Mouse (Mus musculus) ovary, postnatal 10 days (tissue): ENCODE measurements at regions not wholly inside any gene's neighbourhood (a gene's known extent, or its start where the extent isn't known, plus 50 kb on each side); places are given as distances from the start of the nearest gene placed in this dataset.

Experiments used
- DNase-seq: peaks from one replicate; pipeline ENCODE4 v3.0.0; 2022; ENCODE audit warnings: low spot score

DNA sequence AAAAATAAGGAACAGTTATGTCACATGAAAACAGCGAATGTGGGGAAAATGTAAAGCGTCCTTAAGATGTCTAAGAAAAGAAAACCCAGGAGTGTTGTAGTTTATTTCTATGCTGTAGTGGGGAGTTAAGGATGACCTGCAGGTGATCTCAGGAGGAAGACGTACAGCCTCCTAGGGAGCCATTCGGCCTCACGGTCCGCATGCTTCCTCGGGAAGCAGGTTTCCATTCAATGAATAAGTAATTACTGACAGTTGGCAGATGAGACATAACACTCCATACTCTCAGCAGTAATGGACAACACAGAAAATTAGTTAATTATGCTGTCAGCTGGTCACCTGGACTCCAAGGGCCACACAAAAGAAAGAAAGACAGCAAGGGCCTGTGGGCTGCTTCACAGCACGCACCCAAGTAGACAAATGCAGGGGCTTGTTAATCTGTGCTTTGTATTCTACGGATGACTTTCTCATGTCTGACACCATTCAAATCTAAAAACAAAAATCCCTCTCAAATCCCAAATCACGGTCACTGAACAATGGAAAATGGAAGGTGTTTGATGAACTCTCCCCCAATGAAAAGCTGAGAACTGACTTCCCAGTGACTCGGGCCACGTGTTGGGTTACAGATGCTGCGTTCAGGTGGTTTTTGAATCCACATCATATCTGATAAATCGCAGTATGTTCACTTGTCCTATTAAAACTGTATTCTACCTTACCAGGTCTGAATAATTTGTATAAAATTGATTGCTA lies 193.5 kb downstream of the Gm11361 start:
- no peak for DNase-seq

GRCm38 (mm10) chr13:28449026-28449425 lies 191.7 kb downstream of the Gm11361 start:
- no peak for DNase-seq

GRCm38 (mm10) chr13:28442250-28442649 lies 184.9 kb downstream of the Gm11361 start:
- DNase-seq = no peak

- DNase-seq = no peak
Observed at GRCm38 (mm10) chr13:28433445-28433844, 176.1 kb downstream of the Gm11361 start.

DNA sequence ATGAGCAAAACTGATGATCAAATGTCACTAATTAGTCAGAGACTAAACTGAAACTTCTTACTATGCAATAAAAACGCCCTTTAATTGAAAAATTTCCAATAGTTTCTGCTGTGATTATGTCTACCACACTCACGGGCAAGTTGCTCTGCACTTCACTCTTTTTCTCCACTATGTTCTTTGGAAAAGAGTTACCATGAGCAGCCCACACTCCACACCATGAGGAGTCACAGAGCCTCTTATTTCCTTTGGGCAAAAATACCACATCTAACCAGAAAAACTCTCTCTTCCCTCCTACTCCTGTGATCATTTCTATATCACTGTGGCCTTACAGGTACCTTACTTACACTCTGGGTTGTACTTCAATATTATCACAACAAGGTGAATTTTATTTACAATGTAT lies 174.7 kb downstream of the Gm11361 start:
- no peak for DNase-seq

DNA sequence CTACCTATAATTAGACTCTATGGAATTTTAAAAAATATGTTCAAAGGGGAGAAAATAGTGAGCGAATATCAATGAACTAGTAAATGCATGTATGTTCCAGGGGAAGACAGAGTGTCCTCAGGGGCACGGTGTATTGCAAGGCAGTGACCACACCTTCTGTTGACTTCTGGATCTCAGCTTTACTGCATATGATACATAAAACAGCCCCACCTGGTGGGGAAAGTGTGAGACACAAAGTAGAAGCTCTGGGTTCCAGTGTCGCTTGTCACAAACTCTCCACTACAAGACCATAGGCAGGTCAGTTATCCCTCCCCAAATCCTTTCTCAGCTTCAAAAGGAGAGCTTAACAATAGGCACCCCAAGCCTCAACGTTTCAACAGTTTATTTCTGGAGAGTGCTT lies 168.8 kb downstream of the Gm11361 start:
- DNase-seq = no peak

- no peak for DNase-seq
Observed at GRCm38 (mm10) chr13:28425116-28425515, 167.8 kb downstream of the Gm11361 start.

DNA sequence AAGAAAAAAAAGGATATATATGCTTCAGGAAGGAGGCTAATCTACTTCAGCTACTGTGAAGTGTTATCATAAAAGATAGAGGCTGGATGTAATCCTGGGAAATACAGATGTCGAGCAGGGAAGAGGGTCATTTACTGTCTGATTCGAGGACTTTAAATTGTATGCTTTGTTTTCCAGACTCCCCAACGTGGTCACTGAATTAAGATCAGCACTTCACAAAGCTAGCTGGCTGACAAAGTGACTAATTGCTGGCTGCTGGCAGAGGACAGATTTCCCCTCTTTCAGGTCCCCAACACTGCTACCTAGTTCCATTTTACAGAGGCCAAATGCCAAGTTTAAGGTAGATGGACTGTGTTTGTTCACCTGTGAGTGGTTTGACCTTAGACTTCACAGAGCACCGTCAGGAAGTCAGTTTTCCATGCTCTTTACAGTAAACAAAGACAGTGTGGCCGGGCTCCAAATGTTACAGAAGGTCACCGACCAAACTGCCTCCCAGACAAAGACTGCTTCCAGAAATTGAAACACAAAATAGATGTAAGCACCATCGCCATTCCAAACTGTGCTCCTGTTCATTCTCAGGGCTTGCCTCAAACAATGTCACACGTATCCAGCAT lies 167.2 kb downstream of the Gm11361 start:
- no peak for DNase-seq

DNA sequence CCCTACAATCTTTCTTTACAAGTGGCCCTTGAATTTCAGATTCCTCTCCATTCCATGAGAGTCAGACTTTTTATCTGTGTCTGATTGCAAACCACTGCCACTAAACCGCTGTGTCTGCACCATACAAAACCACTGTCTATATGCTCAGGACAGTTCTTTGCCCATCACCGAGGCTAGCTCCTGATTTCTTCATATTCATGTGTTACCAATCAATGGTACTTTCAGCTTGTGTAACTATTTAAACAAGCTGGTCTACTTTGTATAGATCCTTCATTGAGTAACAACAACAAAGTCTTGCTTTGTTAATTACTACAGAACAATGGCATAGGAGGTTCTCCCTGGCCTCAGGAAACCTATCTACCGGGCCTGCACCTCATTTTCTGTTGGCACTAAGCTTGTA lies 164.0 kb downstream of the Gm11361 start:
- no peak for DNase-seq

DNA sequence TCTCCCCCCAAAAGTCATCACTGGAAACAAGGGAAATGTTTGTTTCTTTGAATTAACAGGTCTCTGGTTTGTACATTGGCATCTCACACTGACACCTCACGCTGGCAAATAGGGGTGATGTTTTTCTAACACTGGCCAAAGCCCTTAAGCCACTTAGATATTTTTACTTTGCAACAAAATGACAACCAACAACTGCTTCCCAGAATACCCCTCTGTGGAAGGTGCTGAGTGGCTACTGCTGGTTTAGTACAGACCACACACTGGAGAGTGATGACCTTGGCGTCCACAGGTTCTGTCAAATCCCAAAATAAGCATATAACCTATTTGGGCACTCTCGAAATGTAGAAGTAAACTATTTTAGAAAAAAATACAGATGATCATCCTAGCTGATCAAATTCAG lies 163.3 kb downstream of the Gm11361 start:
- no peak for DNase-seq

DNA sequence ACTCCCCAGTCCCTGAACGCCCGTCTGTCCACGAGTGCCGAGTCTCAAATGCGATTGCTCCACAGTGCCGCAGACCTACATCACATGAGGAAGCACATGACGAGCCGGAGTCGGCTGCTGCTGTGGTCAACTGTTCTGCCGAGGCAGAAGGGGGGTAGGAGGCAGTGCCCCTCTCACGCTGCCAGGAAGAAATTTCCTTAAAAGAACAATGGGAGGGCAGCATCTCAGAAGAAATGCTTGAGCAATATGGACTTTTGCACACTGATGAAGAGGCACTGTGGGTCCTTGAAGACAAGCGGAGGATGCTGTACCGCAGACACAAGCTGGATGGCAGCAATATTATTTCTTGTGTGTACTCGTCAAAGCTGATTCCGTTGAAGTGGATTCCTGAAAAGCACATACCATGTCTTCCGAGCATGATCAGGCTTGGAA lies 162.6 kb downstream of the Gm11361 start:
- no peak for DNase-seq

DNA sequence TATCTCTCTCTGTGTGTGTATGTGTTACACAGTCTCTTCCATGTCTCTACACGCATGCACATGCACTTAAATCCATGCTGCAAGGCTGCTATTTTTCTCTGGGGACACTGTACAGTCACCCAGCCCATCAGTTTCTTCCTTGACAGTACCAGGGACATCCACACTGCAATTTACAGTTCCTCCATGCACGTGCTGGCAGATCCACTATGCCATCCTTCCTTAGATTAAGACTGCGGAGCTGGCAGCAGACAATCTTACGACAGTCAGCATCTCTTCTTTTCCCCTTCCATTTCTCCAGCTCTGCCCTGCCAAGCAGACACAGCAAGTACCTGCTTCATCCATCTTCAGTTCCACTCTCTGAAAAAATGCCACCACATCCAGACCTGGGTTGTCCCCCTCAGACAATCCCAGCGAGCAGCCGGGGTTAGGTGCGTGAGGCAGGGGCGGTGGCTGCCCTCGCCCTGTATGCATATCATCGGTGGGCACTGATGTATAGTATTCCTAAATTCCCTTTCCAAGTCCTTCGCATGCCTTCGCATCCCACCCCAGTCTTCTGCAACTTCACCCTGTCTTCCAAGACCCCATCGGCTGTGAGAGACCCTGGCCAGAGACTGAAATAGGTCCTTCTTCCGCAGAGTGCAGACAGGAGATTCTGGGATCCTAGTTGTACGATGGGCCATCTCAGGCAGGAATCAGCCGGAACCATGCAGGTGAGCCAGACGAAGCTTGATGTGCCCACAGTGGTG lies 161.8 kb downstream of the Gm11361 start:
- no peak for DNase-seq

GRCm38 (mm10) chr13:28417929-28418881 lies 160.9 kb downstream of the Gm11361 start:
- no peak for DNase-seq

DNA sequence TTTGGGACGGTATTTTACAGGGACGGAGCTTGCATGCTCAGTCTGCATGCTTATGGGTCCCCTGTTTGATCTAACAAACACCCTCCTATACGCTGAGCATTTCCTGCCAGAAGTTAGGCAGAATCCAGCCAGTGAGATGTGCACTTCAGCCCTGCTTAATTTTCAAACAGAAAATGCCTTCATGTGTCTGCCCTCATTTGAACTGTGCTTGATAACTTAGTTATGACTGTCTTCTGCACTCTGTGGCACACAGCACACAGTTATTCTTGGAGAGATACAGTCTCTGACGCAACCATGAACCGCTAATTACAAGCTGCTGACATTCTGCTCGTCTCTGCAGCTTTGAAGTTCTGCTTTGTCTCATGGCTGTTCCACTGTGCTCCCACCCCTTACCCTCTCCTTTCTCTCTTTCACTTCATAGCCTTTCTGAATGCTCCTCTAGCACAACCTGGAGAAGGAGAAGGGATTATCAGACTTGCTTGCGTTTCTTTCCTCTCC lies 160.2 kb downstream of the Gm11361 start:
- no peak for DNase-seq

DNA sequence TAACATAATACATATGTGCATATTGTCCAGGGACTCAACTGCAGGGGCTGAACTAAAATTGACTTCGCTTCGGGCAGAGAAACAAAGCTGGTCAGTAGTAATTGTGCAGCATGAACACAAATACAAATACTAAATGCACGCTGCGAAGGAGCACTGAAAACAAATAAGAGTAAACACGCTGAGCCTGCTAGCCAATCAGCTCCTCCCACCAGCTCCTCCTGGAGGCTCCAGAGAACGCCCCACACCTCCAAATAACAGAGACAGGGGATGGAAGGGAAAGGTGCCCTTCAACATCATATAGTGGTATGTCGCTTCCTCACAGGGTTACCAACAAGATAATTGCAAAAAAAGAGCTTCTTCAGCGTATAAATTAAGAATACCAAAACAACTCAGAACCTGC lies 159.6 kb downstream of the Gm11361 start:
- no peak for DNase-seq

DNA sequence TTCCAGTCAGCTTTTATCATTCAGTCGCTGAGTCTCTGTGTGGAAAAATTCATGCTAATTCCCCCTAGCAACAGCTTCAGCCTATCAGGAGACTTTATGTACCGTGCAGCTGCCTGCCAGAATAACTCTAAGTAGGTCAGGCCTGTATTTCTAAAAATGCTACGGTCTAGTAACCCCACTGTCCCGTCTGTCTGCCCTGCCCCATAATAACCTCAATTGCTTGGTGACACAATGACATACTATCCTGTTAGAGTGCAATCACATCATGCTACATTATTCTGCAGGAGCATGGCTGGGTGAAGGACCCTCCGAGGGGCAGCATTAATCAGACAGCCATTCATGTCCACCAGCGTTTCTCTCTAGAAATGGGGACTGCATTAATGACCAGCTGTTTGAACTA lies 158.9 kb downstream of the Gm11361 start:
- no peak for DNase-seq

DNA sequence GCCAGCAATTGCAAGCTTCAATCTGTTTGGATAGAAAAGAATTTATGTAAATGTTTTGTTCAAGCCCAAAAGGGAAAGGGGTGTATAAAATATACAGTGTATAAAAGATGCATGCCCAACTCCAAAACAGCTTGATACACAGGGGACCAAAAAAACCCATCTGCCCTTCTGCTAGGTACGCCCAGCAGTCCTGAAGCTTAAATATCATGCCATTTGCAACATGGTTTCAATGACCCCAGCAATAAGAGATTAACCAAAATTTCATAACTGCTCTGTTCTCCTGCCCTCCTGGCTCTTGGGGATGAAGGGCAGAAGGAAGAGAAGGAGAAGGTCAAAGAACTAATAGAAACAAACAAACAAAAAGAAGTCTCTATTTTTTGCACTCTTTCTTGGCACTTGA lies 158.4 kb downstream of the Gm11361 start:
- DNase-seq = no peak

DNA sequence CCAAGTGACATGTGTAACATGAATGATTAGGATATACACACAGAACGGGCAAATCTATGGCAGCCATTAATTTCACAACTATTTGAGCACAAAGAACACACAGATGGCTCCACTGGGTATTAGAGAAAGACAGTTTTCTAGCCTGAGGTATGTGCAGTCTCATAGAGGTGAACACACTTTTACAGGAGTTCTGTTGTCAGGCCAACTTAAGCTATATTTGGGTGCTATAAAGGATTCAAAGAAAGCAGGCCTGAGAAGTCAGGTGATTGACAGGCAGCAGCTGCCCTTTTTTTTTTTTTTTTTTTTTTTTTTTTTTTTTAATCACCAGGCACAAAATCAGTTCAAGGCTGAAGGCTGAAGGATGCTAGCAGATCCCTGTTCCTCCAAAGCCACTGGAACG lies 153.0 kb downstream of the Gm11361 start:
- DNase-seq = no peak

DNA sequence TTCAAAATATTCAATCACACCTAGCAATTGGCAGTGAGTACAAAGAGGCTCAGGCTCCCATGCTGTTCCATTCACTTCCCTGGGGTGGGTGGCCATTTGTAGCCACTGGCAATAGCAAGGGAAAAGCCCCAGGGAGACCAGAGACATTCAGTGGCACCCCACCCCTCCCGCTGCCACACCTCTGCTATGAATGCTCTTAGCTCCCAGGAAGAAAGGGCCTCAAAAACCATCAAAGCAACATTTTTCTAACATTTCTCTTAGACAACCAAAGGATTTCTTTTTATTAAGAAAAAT lies 152.2 kb downstream of the Gm11361 start:
- no peak for DNase-seq

- no peak for DNase-seq
Observed at GRCm38 (mm10) chr13:28408868-28409608, 151.7 kb downstream of the Gm11361 start.

- no peak for DNase-seq
Observed at GRCm38 (mm10) chr13:28400459-28400858, 143.1 kb downstream of the Gm11361 start.
